Mouse (Mus musculus): ENCODE measurements at regions not wholly inside any gene's neighbourhood (a gene's known extent, or its start where the extent isn't known, plus 50 kb on each side); places are given as distances from the start of the nearest gene placed in this dataset.

DNA sequence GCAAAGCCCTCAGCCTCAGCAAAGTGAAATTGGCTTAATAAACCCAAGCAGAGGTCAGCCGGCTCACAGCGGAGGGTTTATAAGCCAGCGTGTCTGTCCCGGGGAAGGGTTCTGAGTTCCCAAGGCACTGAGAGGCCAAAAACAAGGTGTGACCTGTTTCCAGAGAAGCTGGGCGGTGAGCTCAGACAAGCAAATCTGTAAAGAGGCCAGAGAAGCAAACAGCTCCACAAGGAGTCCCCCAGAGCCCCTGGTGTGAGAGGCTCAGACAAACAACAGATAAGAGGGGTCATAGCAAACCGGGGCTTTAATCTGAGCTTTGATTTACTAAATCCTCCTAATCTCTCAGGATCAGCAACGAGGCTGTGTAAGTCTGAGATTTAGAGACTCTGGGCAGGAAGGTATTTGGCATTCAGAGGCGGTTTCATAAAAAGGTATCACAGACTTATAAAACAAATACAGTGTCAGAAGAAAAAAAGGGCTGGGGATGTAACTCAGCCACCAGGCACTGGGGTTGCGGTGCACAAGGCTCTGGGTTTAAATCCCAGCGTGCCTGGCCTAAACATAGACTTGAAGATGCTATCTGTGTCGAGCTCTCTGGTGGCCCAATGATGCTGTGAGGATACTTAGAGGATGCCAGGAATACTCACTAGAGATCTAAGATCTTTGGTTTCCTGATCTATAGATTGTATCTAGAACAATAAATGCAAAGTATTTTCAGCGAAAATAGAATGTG, 67.8 kb upstream of the Glrp1 start:
- intact Hi-C loops (cut with DNase I): loop anchor here (5.0 kb wide), 1 partner anchor 80 kb away; no protein-coding TSS in a partner anchor

DNA sequence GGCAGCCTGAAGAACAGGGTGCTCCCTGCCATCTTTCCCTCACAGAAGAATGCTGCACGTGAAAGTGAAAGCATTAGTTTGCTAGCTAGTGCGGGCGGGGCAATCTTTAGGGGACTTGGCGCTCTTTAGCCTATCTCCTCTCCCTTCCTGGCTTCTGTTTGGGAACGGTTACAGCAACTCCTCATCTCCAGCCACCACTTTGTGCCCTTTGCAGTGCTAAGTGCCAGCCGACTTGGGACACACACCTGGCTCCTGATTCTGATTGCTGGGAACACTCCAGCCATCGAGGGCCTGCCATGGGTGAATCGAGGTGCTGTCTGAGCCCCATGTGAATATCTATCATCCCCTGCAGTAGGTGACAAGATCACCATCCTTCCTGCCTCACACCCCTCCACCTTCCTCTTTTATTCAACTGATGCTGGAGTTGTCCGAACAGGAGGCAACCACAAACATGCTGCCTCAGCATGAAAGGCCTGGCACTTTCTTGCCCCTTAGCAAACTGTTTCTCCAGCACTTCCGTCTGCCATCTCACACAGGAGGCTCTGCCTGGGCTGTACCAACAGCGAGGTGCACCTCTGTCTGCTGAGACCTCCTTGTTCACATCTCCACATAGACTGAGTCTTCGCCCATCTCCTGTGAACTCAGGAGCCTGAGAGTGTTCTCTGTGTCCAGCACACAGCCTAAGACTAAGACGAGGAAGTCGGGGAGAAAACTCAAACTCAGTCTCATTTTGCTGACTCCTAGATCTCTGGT, 66.2 kb upstream of the Glrp1 start:
- no peak for DNase-seq (ENCODE audit: low spot score)
- intact Hi-C loops (cut with DNase I): loop anchor here (5.0 kb wide), 1 partner anchor 81 kb away; no protein-coding TSS in a partner anchor

More for the DNA sequence above, 67.8 kb upstream of the Glrp1 start:
- DNase-seq (ENCODE audit: low spot score): no peak

DNA sequence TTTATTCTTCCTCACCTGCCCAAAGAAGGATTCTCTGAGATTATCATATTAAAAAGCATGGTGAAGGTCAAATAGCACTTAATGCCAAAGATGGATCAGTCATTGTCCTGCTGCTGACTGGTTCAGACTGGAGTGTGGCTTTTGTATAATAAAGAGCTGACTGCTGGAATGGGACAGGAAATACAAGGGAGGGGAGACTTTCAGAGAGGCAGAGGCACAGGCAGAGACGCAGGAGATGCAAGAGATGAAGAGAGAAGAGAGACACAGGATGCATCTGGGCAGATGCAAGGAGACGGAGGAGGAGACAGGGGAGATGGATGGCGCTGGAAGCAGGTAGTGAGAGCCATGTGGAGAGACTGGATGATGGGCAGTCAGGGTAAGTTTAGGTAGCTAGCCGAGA, 65.4 kb upstream of the Glrp1 start:
- DNase-seq (ENCODE audit: low spot score): no peak
- intact Hi-C loops (cut with DNase I): loop anchor here (5.0 kb wide), 1 partner anchor 82 kb away; no protein-coding TSS in a partner anchor

DNA sequence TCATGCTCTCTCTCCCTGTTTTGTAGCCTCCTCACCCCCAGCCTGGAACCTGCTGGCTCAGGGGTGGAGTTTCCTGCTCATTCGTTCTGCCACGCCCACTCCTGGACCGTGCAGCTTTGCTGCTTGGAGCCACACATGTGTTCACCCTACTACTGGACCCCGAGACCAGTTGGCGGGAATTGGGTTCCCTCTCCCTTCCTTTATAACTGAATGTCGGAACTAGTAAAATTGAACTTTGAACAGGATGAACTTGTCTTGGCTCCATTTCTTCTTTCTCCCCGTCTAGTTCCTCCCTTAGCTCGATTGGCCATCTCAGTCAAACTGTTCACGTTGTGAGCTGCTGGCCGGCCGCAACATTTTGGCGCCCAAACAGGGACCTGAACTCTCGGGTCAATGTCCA, 62.3 kb upstream of the Glrp1 start:
- DNase-seq (ENCODE audit: low spot score): no peak
- intact Hi-C loops (cut with DNase I): no loop called here

DNA sequence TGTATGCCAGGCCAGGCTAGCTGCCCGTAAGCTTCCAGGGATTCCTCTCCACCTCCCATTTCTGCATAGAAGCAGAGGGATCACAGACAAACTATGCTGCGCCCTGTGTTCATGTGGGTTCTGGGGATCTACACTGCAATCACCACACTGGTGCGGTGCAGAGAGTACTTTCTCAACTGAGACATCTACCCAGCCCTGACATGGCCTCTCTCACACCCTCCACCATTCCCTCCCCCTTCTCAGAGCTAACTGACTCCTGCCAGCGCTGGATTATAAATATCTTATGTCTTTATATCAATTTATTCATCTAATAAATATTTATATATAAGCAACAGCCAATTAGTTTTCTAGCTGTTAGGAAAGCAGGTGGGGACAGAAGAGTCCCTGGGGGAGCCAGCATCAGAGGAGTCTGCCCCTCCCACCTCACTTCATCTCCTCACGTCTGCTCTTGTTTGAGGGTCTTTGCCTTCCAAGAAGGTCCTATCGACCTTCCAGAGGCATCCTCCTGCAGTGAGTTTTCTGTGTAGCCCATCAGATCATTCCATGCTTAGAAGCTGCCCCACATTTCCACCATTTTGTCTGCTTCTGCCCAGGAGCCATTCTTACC, 58.7 kb upstream of the Glrp1 start:
- intact Hi-C loops (cut with DNase I): loop anchor here (10.0 kb wide), 1 partner anchor 626 kb away; no protein-coding TSS in a partner anchor
- no peak for DNase-seq (ENCODE audit: low spot score)

DNA sequence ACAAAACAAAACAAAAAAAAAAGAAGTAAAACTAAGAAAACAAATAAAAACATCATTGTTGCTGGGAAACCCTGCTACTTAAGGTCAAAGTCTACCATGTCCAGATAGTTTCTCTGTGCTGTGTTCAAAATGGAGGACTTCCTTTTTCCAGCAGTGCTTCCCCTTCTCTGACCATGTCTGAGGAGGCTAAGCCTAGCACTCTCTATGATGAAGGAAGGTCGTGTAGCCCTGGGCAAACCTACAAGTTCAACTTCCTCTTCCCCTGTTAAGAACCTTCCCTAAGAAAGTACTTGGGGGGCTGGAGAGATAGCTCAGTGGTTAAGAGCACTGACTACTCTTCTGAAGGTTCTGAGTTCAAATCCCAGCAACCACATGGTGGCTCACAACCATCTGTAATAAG, 57.3 kb upstream of the Glrp1 start:
- DNase-seq (ENCODE audit: low spot score): no peak
- intact Hi-C loops (cut with DNase I): loop anchor here (10.0 kb wide), 1 partner anchor 628 kb away; no protein-coding TSS in a partner anchor

DNA sequence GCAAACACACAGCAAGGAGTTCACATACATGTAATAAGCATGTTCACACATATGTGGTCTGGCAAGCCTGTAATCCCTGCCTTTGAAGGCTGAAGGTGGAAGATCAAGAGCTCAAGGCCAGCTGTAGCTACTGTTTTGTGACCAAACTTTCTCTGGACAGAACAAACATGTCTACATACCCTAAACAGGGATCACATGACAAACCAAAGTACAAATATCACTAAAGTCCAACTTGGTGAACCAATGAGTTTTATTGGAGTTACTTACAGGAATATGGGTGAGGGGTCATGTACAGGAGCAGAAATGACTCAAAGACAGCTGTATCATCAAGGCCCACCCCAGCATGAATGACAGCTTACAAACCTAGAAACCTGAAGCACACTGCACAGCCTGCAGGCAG, 56.6 kb upstream of the Glrp1 start:
- intact Hi-C loops (cut with DNase I): loop anchor here (10.0 kb wide), 1 partner anchor 628 kb away; no protein-coding TSS in a partner anchor
- DNase-seq (ENCODE audit: low spot score): no peak

DNA sequence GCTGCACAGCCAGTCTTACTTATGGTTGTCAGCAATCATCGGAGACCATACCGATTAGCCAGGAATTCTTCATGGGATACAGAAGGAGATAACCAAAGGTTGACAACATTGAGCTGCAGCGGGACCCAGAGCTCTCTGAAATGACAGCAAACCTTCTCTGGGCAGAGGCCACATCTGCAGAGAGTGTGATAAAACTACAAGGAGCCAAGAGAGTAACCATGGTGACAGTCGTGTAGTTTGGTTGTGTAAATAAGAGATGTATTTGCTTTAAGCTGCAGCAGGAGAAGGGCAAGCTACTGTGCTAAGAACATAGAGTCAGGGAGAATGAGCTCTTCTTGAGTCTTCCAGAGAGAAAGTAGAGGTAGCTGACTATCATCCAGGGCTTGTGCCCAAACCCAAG, 55.0 kb upstream of the Glrp1 start:
- intact Hi-C loops (cut with DNase I): loop anchor here (5.0 to 10.0 kb wide), 2 partner anchors 78 to 630 kb away; no protein-coding TSS in a partner anchor
- no peak for DNase-seq (ENCODE audit: low spot score)

DNA sequence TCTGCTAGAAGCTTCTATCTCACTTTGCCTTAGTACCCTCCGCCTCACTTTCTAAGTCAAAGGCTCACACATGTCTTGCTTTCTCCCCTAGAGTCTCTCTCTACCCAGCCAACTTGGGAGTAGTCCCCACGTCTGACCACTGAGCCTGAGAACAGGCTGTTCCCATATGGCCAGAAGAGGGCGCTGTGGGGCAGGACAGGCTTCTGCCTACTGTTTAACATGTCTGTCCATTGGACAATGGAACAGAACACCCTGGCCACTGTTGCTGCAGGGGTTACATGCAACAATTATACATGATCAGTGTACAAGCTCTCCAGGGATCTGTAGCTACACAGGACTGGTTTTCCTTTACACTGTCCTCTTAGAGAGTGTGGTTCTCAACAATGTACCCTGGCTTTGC, 52.5 kb upstream of the Glrp1 start:
- peak; percentile 54 for DNase-seq (ENCODE audit: low spot score)
- intact Hi-C loops (cut with DNase I): loop anchor here (1.0 to 10.0 kb wide), 5 partner anchors 75 to 632 kb away; no protein-coding TSS in a partner anchor

DNA sequence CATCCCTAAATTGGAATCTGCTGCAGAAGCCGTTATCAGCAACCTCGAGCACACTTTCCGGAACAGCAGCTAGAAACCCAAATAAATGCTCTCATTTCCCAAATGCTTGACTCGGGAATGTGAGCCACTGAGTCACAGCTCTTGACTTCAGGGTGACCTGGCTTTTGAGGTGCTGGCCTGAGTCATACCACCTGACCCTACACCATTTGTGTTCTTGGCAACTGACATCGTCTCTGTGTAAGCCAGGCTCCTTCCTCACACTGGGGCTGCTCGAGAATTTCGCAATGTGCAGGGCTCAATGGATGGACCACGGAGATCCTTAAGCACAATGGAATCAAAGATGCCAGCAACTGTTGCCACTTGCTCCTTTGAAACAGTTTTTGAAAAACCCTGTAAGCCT, 50.9 kb upstream of the Glrp1 start:
- intact Hi-C loops (cut with DNase I): loop anchor here (5.0 to 10.0 kb wide), 2 partner anchors 73 to 634 kb away; no protein-coding TSS in a partner anchor
- DNase-seq (ENCODE audit: low spot score): no peak

Data from heart, postnatal 25 days (tissue).